Mouse (Mus musculus) frontal cortex, adult 2 months (tissue): Measurements from ENCODE around the gene Prickle1. TPM values are rescaled to one million over a fixed set of nuclear protein-coding genes. Genes with fewer than 3 reads are reported as not detected.

ENCODE experiments used
- DNase-seq, 2 experiments: peaks; one replicate each; pipeline ENCODE4 v3.0.0; 2022; ENCODE audit warnings: low spot score in 1 of 2; ENCODE audit errors: extremely low spot score in 1 of 2
- polyA plus RNA-seq: library from polyadenylated mRNA; depleted of rRNA; stranded (reverse); fragments of >200 nt; gene quantifications from 2 replicates; pipeline ENCODE4 v1.2.3, GENCODE M21; 2012

Prickle1 gene
- polyA plus RNA-seq, 1 experiment, result 39.9 TPM

DNA sequence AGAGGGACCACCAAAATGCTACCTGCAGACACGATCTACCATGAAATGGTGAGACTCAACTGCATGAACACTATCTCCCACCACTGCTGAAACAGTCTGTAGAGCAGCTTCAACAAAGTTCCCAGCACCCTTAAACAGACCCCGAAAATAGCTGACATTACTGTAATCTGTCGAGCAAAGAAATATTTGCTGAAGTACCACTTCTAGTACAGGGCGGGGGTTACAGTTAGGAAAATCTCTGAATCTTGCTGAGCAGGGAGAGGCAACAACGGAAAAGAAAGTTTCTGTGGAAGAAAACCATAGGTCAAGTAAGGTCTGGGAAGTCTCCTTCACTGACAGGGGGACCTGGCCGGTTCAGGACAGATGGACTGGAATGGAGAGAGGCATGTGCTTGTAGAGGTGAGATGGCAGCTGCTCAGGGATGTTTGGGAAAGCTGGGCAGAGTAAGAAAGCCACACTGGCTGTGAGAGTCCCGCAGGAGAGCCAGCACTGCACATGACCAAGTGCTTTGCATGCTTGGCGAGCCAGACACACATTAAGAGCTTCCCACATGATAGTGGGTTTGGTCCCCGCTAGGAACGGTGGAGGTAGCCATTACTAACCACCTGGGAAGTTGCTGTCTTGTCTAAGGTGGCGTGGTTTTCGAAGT, 41.4 kb downstream of the Prickle1 start:
- no peak for DNase-seq

GRCm38 (mm10) chr15:93552169-93552568, 43.5 kb downstream of the Prickle1 start:
- no peak for DNase-seq

GRCm38 (mm10) chr15:93548297-93548696, 47.4 kb downstream of the Prickle1 start:
- DNase-seq, result no peak

DNA sequence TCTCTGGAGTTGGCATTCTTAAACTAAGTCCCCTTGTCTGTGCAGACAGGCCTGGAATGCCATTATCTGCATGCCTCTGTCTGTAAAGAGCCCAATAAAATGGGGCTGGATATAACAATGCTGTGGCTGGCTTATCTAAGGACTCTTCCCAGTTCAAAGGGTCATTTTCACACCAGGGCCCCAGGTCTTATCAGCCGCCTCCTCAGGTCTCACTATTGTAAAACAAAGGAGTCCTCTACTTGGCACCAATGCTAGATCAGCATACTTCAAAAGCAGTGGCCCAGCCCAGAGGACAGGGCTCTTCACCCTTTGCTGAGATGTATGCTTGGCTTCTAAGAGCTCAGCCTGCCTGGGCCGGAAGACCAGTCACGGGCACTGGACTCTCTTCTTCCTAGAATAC, 56.3 kb downstream of the Prickle1 start:
- no peak for DNase-seq

GRCm38 (mm10) chr15:93538551-93539205, 57.0 kb downstream of the Prickle1 start:
- no peak for DNase-seq

GRCm38 (mm10) chr15:93537745-93538144, 57.9 kb downstream of the Prickle1 start:
- no peak for DNase-seq

DNA sequence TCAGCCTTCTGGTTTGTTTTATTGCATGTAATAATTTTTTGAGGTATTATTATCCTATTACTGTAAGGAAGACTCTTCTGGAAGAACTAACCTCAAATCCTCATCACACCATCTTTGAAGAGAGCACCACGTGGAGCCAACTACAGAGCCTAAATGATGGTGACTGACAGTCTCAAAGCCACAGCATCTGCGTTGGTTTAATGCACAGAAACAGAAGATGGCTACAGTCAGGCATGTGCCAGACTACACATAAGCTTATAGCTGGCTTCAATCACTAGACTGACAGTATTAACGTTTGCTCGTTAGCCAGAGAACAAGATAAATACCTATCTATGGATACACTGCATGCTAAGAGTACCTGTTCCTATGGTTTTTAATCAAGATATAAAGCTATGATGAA, 59.5 kb downstream of the Prickle1 start:
- DNase-seq, result no peak

- no peak for DNase-seq
These were observed 65.0 kb downstream of the Prickle1 start for GRCm38 (mm10) chr15:93530703-93531032.

DNA sequence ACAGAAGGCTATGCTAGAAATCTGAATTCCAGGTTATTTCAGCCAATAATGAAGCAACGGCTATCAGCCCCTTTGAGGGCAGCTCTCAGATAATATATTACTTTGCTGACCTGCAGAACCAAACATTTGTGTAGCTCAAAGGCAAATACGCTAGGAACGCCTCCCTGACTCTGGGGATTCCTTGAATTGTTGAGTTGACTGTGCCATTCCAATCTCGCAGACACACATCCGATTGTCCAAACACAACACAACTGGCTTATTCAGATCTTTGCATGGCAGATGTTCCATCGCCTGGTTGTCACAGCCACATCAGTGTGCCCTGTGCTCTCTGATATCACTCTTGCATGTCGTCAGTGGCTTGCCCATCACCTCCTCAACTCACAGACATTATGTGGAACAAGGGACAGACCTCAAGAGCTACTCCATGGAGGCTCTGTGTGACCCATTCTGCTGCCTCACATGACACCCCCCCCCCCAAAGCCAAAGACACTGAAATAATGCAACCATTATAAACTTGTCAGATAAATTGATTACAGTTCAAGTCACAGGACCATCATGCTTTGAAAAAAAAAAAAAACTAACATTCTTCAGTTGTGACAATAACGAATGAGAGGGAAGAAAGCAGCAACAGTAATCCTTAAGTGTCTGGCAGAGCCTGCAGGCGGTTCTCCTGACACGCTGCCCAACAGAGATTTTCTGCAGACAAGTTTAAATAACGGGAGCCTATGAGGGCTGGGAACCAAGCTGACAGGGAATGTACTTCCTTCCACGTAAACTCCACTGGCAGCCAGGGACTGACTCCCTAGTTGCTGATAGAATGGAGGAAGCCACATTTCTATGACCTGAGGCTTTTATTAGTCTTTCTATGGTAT, 65.6 kb downstream of the Prickle1 start:
- DNase-seq, result no peak

GRCm38 (mm10) chr15:93525305-93525917, 70.3 kb downstream of the Prickle1 start:
- no peak for DNase-seq

DNA sequence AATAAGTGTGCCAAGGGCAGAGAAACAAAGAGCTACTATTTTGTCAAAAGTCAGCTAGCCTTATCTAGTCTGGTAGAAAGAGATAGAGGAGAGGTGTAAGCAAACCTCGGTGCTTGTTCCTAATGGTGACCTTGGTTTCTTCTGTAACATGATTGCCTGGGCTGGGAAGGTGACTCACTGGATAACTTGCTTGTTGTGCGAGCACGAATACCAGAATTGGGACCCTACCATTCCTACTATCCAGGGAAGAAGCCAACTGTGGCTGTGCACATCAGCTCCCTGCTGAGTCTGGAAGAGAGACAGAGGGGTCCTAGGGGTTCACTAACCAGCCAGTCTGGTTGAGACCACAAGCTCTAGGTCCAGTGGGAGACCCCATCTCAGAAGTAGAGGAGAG, 73.9 kb downstream of the Prickle1 start:
- DNase-seq, result no peak

GRCm38 (mm10) chr15:93521088-93521786, 74.5 kb downstream of the Prickle1 start:
- no peak for DNase-seq

DNA sequence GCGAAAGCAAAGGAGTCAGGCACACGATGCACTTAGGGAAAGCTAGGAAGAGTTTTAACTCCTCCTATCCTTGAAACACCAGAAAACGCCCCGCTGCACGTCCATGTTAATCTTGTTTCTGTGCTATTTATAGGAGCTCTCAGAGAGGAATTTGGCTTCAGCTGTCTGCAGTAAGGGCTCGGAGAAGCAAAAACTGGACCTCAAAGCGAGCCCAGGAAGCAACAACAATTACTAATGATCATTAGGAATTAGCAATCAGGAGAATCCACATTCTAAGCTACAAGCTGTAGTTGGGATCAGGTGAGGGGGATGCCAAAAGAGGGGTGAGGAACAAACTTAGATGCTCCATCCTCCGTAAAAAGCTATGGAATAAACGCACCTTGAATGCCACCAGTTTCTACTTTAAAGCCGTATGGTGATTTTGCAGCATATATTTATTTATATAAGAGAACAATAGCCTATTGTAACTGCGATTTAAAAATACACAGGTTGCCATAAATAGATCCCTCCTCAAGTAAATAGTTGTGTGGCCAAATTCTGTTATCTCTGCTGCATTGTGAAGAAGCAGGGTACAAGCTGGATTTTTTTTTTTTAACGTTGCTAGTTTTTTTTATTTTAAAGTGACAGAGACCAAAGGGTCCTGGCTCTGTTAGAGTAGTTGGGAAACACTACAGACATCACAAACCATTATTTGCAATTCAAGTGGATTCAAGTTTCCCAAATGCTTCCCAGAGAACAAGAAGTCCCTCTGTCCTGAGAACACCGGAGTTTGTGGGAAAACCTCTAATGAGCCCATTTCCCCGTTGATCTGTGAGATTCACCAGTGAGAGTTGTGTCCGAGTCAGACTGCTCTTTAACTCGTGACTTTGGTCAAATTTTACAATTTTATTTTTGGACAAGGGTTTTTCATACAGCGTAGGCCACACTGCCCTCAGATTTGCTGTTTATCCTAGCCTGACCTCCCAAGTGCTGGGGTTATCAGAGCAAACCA, 75.6 kb downstream of the Prickle1 start:
- no peak for DNase-seq

DNA sequence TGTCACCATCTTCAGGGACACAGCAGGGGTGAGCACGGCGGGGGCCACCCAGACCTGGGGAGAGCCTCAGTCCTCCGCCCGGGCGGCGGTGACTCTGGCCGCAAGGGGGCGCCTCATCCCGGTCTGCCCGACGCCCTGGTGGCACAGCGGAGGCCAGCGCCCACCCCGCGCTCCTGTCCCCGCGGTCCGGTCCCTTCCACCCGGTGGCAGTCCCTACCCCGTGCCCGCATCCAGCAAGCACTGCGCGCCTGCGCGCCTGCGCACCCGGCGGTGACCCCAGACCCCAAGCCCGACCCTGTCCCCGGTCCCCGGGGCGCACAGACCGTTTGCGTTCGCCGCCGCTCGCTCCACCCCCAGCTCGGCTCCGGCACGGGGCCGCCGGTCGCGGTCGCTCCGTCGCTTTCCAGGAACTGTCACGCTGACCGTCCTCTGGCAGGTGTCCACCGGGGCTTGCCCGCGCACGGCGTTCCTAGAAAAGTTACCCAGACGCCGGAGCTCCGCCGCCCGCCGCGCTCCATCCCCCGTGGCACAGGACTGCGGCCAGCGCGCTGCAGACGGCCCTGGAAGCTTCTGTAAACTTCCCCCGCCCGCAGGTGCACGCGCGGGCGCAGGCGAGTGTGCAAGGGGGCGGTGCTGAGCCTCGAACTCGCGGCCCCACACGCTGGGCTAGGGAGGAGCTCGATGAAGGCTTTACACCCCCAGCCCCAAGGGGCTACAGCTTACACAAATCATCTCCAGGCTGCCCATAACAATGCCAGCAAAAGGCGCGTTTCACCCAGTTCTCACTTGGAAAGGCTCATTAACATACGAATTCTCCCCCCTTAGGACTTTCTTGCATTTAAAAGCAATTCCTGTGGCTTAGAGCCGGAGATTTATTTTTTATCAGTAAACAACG, 76.5 kb downstream of the Prickle1 start:
- DNase-seq, result peak in 1 of 2 experiments; percentile 80

DNA sequence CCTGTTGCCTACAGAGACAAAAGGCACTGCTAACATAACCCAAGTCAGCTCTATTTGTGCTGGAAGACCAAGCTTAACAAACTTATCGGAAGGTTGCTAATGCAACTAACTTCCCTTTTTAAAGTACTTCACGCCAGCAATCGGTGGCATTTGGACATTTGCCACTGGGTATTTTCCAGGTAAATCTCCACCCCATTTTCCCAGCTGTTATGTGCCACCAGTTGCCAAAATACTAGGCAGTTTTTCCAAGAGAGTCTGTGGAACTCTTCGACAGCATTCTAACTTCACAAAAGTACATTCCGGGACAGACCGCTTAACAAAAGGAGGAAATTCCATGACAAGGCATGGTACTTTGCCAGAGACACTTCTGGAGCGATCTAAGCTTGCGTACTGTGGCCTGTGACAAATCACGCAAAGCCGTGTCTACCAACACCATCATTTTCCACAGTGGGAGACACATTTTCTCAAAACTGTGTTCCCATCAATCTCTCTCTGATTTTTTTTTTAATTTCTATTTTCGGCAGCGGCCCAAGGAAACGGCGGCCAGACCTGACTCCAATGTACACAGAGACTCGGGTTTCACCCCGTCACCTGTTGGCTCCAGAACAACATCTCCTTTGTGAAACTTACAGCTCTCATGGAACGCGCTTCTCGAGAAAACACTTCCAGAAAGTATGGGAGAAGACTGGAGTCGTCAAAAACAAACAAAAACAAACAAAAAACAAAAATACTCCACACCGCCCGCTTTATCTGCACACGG, 77.4 kb downstream of the Prickle1 start:
- no peak for DNase-seq

DNA sequence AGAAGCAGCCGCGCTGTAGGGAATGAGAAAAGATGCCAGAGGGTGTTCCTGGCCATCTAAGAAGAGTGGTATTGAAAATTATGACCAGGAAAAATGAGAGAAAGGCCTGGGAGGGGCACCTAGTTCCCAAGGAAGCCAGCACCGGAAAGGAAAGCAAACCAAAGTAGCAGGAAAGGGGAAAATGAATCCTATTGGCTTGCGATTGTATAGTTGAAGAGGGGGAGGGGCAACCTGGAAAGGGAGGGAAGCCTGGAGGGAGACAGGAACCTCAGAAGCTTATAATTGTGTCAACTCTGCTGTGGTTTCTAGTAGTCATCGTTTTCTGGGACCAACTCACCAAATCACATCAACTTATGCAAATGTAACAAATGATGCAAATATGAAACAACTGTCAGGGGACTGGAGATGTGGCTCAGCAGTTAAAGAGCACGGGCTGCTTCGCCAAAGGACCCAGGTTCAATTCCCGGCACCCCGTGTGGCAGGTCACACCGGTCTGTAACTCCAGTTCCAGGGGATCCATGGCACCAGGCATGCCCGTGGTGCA, 78.6 kb downstream of the Prickle1 start:
- no peak for DNase-seq

- no peak for DNase-seq
These were observed 80.4 kb downstream of the Prickle1 start for GRCm38 (mm10) chr15:93515316-93515715.
